Mouse (Mus musculus) heart, adult 18-20 months (tissue): ENCODE data around the gene Dmbt1. TPM values are rescaled to one million over a fixed set of nuclear protein-coding genes. Genes with fewer than 3 reads are reported as not detected.
"Not testable (repeated sequence)": the region's sequence is repeated elsewhere in the genome, so short reads cannot be mapped to it uniquely, and the experiment has no call there.

ENCODE experiments used
- DNase-seq, 2 experiments: peaks; one replicate each; pipeline ENCODE4 v3.0.0; 2021 to 2022; ENCODE audit warnings: mixed read lengths in 1 of 2
- long read RNA-seq, 2 experiments: library from polyadenylated mRNA; stranded (forward); transcript quantifications; one replicate each; pipeline ENCODE4 v2.0.0; 2021
- total RNA-seq, 2 experiments: library from RNA; stranded (reverse); gene quantifications; 2 replicates each; pipeline ENCODE4 v1.2.3; 2021

Gene Dmbt1
- 1 to 10 TPM in 1 of 2 experiments, not detected in 1; 1.4 TPM for total RNA-seq
- long read RNA-seq, experiment 1 = 0 reads
- long read RNA-seq, experiment 2 = 0 reads

DNA sequence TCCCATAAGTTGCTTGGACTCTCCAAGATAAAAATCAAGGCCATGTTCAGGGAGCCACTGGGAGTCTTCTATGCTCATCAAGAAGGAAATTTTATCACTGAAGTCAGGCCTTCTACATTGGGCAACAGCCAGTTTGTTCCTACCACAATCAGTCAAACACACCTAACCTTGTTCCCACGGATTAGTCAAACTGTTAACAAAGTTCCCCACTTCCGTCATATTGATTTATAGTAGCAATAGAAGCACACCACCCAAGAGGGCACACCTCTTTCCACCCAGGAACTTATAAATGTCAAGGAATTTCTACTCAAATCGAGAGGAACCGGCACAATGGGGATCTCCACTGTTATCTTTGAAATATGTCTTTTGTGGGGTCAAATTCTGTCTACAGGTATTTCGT, at the start of gene Dmbt1:
Gene Dmbt1, plus strand, starts transcription at position 299 of the 400 bp plus-strand sequence.
- DNase-seq = no peak

DNA sequence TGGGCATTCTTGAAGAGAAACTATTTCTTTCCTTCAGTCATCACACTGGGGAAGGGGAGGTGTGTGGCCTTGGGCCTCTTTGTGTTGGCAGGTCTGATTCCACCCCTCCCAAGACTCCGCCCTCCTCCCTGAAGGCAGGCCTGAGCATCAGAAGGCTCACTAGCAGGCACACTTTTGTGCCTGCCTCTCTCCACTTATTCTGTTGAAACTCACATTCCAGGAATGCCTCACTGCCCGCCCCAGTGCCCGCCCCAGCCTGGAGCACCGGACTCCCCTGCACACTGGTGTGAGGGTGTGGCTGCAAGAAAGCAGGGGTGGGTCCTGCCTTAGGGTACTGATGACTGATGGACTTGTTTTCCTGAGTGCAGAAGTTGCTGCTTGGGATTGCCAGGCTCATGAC, 49.5 kb upstream of the Dmbt1 start:
- no peak for DNase-seq

DNA sequence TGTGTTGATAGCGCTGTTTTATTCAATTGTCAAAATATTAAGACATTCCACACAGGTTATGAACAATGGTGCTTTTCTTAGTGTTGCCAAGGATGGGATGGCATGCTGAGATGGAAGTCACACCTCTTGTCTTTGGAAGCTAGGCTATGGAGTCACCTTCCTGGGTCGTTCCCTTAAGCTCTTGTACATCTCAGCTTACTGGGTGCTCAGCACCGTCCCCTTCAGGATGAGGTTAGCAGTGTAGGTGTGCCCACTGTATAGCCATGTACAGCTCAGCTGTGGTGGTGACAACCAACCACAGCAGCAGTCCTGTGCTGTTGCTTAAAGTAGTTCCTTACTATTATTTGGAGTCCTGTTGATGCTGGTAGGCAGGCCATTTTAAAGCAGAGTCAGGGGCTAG, 49.0 kb upstream of the Dmbt1 start:
- DNase-seq = no peak

DNA sequence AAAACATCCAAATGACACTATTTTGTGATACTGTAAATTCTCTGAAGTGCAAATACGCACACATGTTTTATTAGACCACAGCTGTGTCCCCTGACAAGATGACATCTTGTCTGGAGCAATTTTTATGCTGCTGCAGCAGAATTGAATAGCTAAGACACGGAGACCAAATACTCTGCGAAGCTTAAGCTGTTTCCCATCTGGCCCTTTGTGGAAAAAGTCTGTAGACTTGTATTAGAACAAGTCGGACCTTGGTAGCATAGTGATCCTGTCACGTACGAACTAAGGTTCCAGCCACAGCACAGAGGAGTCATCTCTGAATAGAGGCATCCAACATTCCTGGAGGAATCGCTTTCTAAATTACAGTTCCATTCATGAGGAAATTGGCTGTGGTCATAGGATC, 47.6 kb upstream of the Dmbt1 start:
- no peak for DNase-seq

DNA sequence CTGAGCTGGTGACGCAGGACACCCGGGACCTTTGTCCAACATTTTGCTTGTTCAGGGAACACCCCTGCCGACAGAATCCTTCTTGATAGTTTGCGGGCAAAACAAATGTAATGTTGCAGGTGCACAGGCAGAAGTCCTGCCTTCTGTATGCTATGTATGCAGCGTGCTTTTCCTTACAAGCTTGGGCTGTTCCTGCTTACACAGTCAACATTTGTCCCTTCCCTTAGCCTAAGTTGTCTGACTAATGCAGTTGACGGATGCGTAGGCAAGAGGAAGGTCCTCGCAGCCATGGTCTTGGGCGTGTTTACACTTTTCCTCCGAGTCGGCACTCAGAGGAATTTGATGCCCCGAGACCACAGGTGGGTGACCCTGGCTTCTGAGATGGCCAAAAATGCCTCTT, 46.7 kb upstream of the Dmbt1 start:
- no peak for DNase-seq

DNA sequence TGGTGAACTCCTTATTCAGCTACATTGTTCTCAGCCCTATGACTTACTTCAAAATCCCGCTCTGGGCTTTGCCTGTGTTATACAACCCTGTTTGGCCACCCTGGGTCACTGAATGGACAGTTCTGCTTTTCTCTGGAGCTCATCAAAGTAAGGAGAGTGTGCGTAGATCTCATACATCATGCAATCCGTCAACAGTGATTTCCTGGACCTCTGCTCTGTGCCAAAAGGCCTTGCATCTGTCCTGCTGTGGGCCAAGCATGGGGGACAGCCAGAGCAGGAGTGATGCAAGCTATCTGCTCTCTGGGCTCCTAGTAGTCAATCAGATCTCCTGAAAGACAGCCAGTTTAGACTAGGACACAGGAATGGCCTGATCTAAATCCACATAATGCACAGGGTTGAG, 46.1 kb upstream of the Dmbt1 start:
- DNase-seq = no peak

DNA sequence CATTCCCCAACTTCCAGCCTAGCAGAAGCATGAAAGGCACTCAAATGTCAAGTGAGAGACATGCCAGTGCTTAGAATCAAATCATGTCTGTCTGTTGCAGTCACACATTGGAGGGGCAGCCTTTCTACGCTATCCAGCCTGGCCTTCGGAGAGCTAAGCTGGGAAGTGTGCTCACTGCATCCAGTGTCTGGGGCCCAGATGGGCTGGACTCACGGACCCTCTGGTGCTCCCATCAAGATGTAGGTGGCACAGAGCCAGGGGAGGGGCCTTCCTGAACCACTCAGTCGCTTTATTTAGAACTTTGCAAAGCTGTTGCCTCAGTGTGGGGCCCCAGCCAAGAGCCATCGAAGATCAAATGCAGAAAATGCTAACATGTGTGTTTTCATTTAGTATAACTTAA, 43.7 kb upstream of the Dmbt1 start:
- DNase-seq = no peak

DNA sequence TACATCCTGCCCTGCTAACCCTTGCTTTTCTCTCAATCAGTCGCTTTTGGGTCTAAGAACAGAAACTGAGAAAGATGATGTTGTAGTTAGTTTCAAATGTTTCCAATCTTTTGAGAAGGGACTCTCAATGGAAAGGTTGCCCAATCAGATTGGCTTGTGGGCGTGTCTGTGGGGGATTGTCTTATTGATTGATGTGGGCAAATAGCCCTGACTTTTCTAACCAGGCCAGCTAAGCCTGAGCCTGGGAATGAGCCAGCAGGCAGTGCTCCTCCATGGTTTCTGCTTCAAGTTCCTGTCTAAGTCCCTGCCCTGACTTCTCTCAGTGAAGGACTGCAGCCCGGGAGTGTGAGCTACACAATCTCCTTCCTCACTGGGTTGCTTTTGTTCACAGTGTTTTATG, 42.5 kb upstream of the Dmbt1 start:
- no peak for DNase-seq

DNA sequence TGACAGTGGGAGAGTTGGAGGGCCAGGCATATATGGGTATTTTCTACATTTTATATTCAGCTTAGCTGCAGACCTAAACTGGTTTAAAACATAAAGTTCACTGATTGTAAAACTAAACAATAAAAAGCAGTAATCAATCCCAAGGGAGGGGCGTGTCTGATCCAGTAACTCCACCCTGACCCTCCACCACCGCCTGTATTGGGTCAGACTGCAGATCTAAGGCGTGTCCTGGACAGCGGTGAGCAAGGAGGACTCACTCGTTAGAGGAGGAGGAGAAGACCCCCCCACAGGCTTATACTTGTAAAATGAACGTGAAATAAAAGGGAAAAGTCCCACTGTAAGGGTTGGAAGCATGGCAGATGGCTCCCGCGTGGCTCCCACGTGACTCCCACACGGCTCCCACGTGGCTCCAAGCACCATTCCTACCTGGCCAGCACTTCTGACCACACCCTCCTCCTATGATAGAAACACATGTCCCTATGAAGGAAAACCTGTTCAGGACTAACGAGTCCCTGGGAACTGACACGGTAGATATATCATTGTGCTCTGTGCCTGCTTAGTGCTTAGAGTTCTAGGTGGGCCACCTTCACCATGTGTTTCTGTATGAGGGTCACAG, 40.6 kb upstream of the Dmbt1 start:
- no peak for DNase-seq

DNA sequence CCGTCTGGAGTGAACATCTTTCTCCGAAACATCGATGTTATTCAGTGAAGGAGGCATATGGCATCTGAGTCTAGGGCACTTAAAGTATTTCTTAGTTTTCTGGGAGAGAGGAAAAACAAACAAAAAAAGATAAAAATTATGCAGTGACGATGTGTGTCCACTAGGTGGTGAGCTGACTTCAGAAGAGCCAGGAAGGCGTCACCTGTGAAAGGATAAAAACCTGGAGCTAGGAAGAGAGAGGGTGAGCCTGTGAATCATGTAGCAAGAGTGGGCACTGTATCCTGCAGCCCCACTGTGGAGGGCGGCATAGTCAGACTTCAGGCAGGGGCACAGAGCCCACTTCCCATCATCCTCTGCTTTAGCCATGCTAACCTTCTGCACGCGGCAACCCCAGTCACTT, 37.9 kb upstream of the Dmbt1 start:
- no peak for DNase-seq

DNA sequence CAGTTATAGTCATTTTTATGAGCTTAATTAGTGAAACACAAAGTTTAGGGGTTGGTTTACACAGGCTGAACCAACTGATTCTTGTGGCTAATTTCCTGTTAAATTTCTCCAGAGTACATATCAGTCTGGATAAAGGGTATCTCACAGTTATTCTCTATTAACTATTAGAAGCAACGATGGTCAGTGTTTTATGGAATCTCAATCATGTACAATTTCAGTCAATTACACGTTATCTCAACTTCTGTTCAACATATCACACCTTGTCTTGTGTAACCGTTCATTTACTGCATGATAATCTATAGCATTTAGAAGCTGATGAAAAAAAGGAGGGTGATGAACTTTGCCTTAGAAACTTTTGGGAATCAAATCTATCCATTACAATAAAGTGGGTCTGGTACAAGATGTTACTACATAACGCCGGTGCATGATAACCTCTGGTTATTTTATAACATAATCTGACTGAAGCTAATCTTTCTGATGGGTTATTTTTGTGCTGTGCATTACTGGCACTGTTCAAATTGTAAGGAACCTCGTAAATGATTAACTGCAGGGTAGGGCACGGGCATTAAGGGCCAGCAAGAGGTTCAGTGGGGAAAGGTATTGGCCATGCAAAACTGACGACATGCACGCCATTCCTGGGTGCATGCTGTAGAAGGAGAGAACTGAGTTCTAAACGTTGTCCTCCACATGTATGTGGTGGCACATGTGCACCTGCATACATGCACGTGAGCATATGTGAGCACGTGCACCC, 29.7 kb upstream of the Dmbt1 start:
- no peak for DNase-seq

DNA sequence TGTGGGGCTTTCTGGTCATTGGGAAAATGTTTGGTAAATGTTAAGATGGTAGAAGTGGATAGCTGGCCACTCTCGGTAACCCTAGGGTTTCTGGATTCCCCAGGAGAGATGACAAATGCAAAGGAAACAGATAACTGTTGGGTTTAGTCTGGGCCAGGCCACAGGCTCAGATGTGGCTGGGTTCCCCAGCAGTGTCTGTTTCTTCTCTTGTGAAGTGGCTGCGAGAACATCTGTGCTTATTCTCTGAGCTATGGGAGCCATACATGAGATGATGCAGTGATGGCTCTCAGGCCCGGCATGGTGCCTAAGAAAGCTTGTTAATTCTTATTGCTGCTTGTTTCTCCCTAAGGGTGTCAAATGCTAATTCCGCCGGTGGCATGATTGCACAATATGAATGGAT, 27.8 kb upstream of the Dmbt1 start:
- no peak for DNase-seq

DNA sequence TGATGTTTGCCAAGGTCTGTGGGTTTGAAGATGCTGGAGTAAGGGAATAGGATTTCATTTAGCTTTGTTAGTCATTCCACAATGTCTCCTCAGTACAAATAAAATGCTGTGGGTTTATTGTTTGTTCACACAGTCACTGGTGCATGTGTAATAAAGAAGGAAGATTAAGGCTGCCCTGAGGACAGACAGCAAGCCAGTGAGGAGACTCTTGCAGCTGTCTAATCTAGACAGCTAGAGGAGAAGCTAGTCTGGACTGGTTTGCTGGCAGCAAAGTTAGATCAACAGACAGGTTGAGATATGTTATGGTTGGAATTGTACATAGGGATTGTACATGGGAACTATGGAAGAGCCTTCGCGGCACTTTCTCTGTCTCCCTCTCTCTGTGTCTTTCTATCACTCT, 24.6 kb upstream of the Dmbt1 start:
- no peak for DNase-seq

DNA sequence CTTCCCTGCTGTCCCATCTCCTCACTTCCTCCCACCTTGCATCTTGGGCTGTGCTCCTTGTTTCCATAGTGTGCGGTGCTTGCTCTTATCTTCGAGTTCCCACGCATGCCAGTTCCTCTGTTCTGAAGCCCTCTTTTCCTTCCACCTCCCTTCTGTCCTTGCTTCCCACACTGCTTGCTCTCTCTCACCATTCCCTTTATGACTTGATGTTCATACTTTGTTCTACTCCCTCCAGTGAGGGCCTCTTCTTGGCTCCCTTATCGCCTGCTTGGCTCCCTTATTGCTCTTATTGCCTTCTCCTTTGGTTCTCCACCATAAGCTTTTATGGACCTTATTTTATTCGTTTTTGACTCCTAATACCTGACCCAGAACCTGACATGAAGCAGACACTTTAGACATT, 22.7 kb upstream of the Dmbt1 start:
- no peak for DNase-seq

DNA sequence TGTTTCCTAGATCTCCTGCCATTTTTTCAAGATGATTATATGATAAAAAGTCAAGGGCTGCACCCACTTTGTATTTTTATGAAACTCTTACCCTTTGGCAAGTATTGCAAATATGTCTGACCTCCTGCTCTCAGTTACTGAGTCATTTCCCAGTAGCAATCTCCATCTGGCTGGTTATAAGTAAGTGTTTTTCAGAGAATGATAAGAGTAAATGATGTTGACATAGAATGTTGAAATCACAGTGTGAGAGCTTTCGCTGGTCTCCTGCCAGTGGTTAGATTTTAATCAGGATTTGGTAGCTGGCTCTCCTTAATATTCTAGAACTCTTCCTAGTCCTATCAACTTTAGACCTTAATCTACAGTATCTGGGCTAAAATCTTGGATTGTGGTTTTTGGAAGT, 20.0 kb upstream of the Dmbt1 start:
- no peak for DNase-seq

DNA sequence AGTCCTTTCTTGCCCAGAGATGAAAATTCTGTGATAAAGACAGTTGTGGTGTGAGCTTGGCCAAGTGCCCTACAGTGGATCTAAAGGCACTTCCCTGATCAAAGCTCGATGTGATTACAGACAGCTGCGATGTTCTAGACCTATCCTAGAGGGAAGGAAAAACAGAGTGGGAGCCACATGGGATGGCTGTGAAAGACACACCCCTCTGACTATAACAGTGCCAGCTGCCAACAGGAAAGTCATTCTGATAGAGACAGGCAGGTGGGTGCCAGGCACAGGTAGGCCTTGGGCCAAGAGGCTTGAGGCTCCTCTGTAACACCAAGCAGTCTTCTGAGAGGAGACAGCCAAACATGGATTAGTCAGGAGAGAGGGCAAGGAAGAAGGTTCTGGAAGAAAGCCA, 12.7 kb upstream of the Dmbt1 start:
- DNase-seq = no peak

DNA sequence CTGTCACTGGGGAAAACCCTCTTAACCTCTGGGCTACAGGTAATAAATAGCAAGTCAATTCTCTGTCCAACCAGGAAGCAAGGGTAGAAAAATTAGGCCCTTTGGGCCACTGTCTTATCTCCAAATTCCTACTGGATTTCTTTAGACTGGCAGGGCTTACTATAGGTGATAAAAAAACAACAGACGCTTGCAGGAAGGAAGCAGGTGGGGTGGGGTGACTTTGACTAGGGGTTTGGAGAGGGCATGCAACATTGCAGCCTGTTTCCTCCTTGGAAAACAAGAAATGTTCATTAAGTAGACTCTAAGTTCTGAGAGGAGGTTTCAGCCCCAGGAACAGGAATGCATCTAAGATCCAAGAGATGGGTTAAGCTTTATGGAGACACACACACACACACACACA, 7.0 kb upstream of the Dmbt1 start:
- no peak for DNase-seq

DNA sequence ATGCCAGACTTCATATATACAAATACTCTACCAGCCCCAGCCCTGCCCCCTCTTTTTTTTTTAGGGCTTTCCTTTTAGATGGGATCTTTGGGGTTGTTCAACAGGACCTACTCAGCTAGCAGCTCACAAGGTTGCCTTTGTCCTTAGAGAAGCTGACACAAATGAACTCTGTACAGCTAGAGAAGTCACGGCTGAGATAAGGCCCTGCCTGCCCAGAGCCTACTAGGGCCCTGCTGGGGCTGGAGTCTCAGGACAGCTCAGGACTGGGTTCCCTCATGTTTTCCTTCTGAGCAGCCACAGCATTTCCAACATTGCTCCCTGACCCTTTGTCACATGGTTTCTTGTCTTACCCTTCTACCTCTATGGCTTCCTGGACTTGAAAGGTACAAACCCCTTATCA, 4.3 kb upstream of the Dmbt1 start:
- DNase-seq = no peak

DNA sequence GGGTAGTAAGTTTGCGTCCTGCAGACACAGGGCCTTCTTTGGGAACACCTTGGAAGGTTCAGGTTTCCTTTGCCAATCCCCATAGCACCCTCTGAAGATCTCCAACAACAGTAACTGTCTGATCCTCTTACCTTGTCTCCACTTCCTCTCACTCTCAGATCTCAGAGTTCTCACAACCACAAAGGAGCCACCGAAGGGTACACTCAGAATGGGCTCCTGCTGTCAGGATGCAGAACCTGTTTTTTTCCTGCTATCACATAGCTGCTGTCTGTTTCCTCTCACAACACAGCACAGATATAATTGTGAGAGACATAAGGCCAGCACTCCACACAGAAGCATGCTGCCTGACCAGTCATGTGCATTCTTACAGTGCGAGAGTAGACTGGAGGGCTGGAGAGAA, 4.5 kb downstream of the Dmbt1 start:
- DNase-seq = no peak

DNA sequence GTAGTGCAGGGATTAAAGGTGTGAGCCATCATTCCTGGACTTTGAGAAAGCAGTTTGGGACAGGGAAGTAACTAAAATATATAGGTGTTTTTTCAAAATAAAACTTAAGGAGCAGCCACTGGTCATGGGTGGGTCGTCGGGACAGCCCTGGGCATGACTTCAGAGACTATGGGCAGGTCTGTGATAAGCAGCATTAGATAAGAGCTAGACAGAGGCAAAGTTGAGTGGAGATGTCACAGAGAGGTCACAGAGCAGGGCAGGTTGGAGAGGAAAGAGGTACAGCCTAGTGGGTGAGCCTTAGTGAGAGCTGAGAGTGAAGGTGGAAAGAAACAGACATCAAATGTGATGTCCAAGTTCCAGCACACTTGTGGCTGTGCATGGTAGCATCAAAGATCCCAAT, 5.2 kb downstream of the Dmbt1 start:
- no peak for DNase-seq

DNA sequence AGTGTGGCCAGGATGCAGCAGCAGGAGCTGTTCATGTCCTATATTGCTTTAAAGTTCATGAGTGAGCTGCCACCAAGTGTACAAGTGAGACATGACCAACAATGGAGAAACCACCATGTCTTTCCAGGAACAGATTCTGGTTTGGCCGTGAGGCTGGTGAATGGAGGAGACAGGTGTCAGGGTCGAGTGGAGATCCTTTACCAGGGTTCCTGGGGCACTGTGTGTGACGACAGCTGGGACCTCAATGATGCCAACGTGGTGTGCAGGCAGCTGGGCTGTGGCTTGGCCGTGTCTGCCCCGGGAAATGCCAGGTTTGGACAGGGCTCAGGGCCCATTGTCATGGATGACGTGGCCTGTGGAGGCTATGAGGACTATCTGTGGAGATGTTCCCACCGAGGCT, 8.9 kb downstream of the Dmbt1 start:
- DNase-seq = not testable (repeated sequence)

DNA sequence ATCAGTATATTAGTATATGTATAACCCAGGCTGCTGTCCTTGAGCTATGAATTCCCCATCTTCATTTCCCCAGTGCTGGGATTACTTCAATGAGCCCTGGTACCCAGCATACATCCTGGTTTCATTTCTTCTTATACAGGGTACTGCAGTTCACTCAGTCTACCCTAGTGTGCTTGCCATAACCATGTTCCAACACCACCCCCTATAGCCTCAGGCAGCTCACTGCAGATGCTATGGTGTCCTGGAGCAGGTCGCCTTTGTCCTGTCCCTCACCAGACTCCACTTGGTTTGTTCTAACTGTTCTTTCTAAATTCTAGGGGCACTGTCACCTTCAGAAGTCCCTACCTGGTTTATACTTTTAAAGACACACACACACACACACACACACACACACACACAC, 10.8 kb downstream of the Dmbt1 start:
- peak in 1 of 2 experiments; percentile 11 for DNase-seq

DNA sequence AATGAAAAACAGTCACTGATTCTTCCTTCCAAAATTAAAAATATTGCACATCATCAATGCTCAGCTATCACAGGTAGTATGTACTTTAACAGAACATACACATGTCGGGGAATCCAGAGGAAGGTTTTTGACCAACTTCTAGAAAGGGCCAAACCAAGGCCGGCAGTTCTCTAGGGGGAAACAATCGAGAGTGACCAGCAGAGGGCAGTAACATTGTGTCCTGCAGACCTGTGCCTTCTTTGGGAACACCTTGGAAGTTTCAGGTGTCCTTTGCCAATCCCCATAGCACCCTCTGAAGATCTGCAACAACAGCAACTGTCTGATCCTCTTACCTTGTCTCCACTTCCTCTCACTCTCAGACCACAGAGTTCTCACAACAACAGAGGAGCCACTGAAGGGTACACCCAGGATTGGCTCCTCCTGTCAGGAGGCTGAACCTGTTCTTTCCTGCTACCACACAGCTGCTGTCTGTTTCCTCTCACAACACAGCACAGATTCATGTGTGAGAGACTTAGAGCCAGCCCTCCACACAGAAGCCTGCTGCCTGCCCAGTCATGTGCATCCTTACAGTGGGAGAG, 13.5 kb downstream of the Dmbt1 start:
- DNase-seq = not testable (repeated sequence)

DNA sequence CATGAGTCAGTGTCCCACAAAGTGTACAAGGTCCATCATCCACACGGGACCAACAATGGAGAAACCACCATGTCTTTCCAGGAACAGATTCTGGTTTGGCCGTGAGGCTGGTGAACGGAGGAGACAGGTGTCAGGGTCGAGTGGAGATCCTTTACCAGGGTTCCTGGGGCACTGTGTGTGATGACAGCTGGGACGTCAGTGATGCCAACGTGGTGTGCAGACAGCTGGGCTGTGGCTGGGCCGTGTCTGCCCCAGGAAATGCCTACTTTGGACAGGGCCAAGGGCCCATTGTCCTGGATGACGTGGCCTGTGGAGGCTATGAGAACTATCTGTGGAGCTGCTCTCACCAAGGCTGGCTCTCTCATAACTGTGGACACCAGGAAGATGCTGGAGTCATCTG, 18.0 kb downstream of the Dmbt1 start:
- not testable (repeated sequence) for DNase-seq
